Mouse (Mus musculus) neural tube, embryonic 14.5 days (tissue): ENCODE measurements around the gene Abcb5. TPM values are rescaled to one million over a fixed set of nuclear protein-coding genes. Genes with fewer than 3 reads are reported as not detected.
A peak's percentile ranks its signal among the peaks of the same experiment; 100 is the strongest.

Source experiments
- ATAC-seq: fragments of 200-750 bp; cut with Nextera tagmentation; 2 replicates; pipeline ENCODE4 v1.8.0; 2017; ENCODE audit warnings: low read depth, mild to moderate bottlenecking, moderate TSS enrichment, moderate library complexity
- H3K27ac ChIP-seq: fragments of 300-500 bp; sonication (generic); 2 replicates; pipeline ENCODE4 v1.5.1; 2014; ENCODE audit warnings: low read depth, mild to moderate bottlenecking, control low read depth, low read length, moderate library complexity, mixed read lengths
- H3K27me3 ChIP-seq: fragments of 300-500 bp; sonication (generic); 2 replicates; pipeline ENCODE4 v1.6.1; 2014; ENCODE audit warnings: low read length; ENCODE audit not compliant: control insufficient read depth, insufficient read depth
- H3K36me3 ChIP-seq: fragments of 300-500 bp; sonication (generic); 2 replicates; pipeline ENCODE4 v1.6.1; 2014; ENCODE audit warnings: low read length, mixed read lengths; ENCODE audit not compliant: control insufficient read depth, insufficient read depth
- H3K4me1 ChIP-seq: fragments of 300-500 bp; sonication (generic); 2 replicates; pipeline ENCODE4 v1.6.1; 2014; ENCODE audit warnings: low read length; ENCODE audit not compliant: control insufficient read depth, insufficient read depth
- H3K4me2 ChIP-seq: fragments of 300-500 bp; sonication (generic); 2 replicates; pipeline ENCODE4 v1.6.1; 2014; ENCODE audit warnings: mild to moderate bottlenecking, low read depth, low read length, control low read depth
- H3K4me3 ChIP-seq: fragments of 300-500 bp; sonication (generic); 2 replicates; pipeline ENCODE4 v1.5.1; 2014; ENCODE audit warnings: low read depth, low read length, control low read depth, mixed read lengths
- H3K9ac ChIP-seq: fragments of 300-500 bp; sonication (generic); replicated peaks from 2 replicates; pipeline ENCODE4 v1.6.1; 2014; ENCODE audit warnings: low read depth, mild to moderate bottlenecking, control low read depth, low read length, mixed read lengths
- H3K9me3 ChIP-seq: fragments of 300-500 bp; sonication (generic); 2 replicates; pipeline ENCODE4 v1.6.1; 2016; ENCODE audit warnings: low read length; ENCODE audit not compliant: control insufficient read depth
- WGBS: fragments of 180-500 bp; shearing (Covaris S2); extraction: QIAGEN DNeasy Blood & Tissue Kit; methylation state at CpG from one replicate; pipeline ENCODE4 v1.1.7; 2014; 5-methylcytosine and 5-hydroxymethylcytosine counted together
- polyA plus RNA-seq: library from polyadenylated mRNA; unstranded; fragments of >200 nt; fragmentation: Nextera tagmentation; extraction: Ambion mirVana; gene quantifications from 2 replicates; pipeline ENCODE4 v1.2.1, GENCODE M21; 2014

Abcb5 gene
- polyA plus RNA-seq, 1 experiment from 2014 or later: not detected

GRCm38 (mm10) chr12:118845351-118845750 is 120.9 kb downstream of the Abcb5 start:
- no peak overlapping the region for H3K9ac ChIP-seq

GRCm38 (mm10) chr12:118844841-118845240 is 121.4 kb downstream of the Abcb5 start:
- WGBS: 15% methylated on average over 3 of the region's 3 CpGs
- Histone ChIP-seq H3K4me2 (no peak overlapping the region), H3K9ac (no peak overlapping the region), H3K4me1 (peaks cover 14% of the 10 kb centered on the region), H3K36me3 (no peaks in the 10 kb centered on the region), H3K27me3 (peaks cover 40% of the 10 kb centered on the region), H3K4me3 (no peak overlapping the region), H3K27ac (no peak overlapping the region), H3K9me3 (no peaks in the 10 kb centered on the region)
- no peak for ATAC-seq

More at GRCm38 (mm10) chr12:118845351-118845750, 120.9 kb downstream of the Abcb5 start:
- peaks cover 37% of the 10 kb centered on the region for H3K27me3 ChIP-seq
- no peaks in the 10 kb centered on the region for H3K9me3 ChIP-seq
- no peaks in the 10 kb centered on the region for H3K36me3 ChIP-seq
- no peak overlapping the region for H3K4me3 ChIP-seq
- no peak overlapping the region for H3K27ac ChIP-seq
- no peak for ATAC-seq
- H3K4me2 ChIP-seq: no peak overlapping the region
- peaks cover 14% of the 10 kb centered on the region for H3K4me1 ChIP-seq
- WGBS: 8% methylated on average over 3 of the region's 3 CpGs

DNA sequence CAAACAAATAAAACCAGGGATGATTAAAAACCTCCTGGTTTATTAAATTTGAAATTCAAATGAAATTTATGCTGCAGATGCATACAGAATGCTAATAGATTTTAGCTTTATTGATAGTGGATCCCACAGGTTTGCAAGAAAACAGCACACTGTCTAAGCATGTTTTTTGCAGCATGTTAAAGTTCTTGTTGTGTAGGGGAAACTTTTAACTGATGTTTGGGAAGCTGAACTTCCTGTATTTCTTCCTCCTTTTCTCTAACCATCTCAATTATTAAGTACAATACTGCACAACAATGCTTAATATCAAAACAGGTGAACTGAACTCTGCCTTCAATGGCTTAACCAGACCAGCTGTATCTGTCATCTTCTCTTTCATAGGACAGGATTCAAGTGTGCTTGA is 122.1 kb downstream of the Abcb5 start:
- no peak for ATAC-seq
- no peak overlapping the region for H3K9ac ChIP-seq
- no peak overlapping the region for H3K27ac ChIP-seq
- peaks cover 12% of the 10 kb centered on the region for H3K4me1 ChIP-seq
- H3K9me3 ChIP-seq: no peaks in the 10 kb centered on the region
- H3K36me3 ChIP-seq: no peaks in the 10 kb centered on the region
- no peak overlapping the region for H3K4me3 ChIP-seq
- H3K4me2 ChIP-seq: no peak overlapping the region
- peaks cover 46% of the 10 kb centered on the region for H3K27me3 ChIP-seq

GRCm38 (mm10) chr12:118842671-118843411 is 123.4 kb downstream of the Abcb5 start:
- Histone ChIP-seq H3K9ac (no peak overlapping the region), H3K9me3 (no peaks in the 10 kb centered on the region), H3K27me3 (peaks cover 48% of the 10 kb centered on the region), H3K27ac (no peak overlapping the region), H3K4me2 (peak overlapping the region; percentile 38), H3K36me3 (no peaks in the 10 kb centered on the region), H3K4me3 (peak overlapping the region; percentile 3; the same call in 1 of the 2 replicates), H3K4me1 (peaks cover 5% of the 10 kb centered on the region; the same call in 1 of the 2 replicates)
- WGBS: under 1% methylated on average over 33 of the region's 33 CpGs
- ATAC-seq: peak; percentile 46; the same call in 1 of the 2 replicates

GRCm38 (mm10) chr12:118841971-118842550 is 124.2 kb downstream of the Abcb5 start:
- ATAC-seq: no peak
- Histone ChIP-seq H3K36me3 (no peaks in the 10 kb centered on the region), H3K4me1 (peaks cover 6% of the 10 kb centered on the region), H3K27ac (no peak overlapping the region), H3K4me2 (no peak overlapping the region), H3K9me3 (no peaks in the 10 kb centered on the region), H3K27me3 (peaks cover 52% of the 10 kb centered on the region), H3K9ac (no peak overlapping the region), H3K4me3 (no peak overlapping the region)
- 12% methylated on average over 6 of the region's 6 CpGs for WGBS

GRCm38 (mm10) chr12:118841381-118841922 is 124.8 kb downstream of the Abcb5 start:
- Histone ChIP-seq H3K9me3 (no peaks in the 10 kb centered on the region), H3K4me3 (no peak overlapping the region), H3K4me2 (no peak overlapping the region), H3K4me1 (peaks cover 6% of the 10 kb centered on the region; the same call in 1 of the 2 replicates), H3K27ac (no peak overlapping the region), H3K36me3 (no peaks in the 10 kb centered on the region), H3K9ac (no peak overlapping the region), H3K27me3 (peaks cover 54% of the 10 kb centered on the region)
- ATAC-seq: no peak
- WGBS: 8% methylated on average over 5 of the region's 5 CpGs

DNA sequence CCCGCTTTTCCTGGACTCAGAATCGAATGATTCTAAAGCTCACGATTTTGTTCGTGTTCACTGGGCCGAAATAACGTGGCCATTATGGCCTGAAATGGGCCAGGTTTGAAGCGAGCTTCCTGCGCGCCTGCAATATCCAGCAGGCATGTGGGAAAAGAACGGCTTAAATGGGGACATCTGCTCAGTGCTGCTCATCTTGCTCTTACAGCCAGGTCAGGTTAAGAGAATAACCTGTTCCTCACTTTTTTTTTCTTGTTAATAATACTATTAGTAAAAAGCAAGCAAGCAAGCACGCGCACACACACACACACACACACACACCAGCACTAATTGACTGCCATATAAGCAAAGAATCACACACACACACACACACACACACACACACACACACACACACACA is 125.4 kb downstream of the Abcb5 start:
- Histone ChIP-seq H3K9me3 (no peaks in the 10 kb centered on the region), H3K27ac (no peak overlapping the region), H3K4me1 (peaks cover 7% of the 10 kb centered on the region; the same call in 1 of the 2 replicates), H3K4me2 (no peak overlapping the region), H3K36me3 (no peaks in the 10 kb centered on the region), H3K9ac (no peak overlapping the region), H3K4me3 (no peak overlapping the region), H3K27me3 (peaks cover 54% of the 10 kb centered on the region)
- WGBS: 0% methylated on average over 12 of the region's 12 CpGs
- ATAC-seq: no peak

GRCm38 (mm10) chr12:118840301-118840700 is 125.9 kb downstream of the Abcb5 start:
- H3K9me3 ChIP-seq: no peaks in the 10 kb centered on the region
- no peak overlapping the region for H3K9ac ChIP-seq
- H3K36me3 ChIP-seq: no peaks in the 10 kb centered on the region
- H3K4me2 ChIP-seq: no peak overlapping the region
- H3K4me3 ChIP-seq: no peak overlapping the region
- WGBS: under 1% methylated on average over 15 of the region's 15 CpGs
- H3K27me3 ChIP-seq: peaks cover 54% of the 10 kb centered on the region
- H3K4me1 ChIP-seq: peaks cover 7% of the 10 kb centered on the region; the same call in 1 of the 2 replicates
- no peak for ATAC-seq
- H3K27ac ChIP-seq: no peak overlapping the region

- ATAC-seq: no peak
- Histone ChIP-seq H3K9me3 (no peaks in the 10 kb centered on the region), H3K27me3 (peaks cover 52% of the 10 kb centered on the region), H3K4me1 (peaks cover 7% of the 10 kb centered on the region; the same call in 1 of the 2 replicates), H3K4me3 (no peak overlapping the region), H3K27ac (no peak overlapping the region), H3K4me2 (no peak overlapping the region), H3K36me3 (no peaks in the 10 kb centered on the region), H3K9ac (no peak overlapping the region)
- 11% methylated on average over 5 of the region's 5 CpGs for WGBS
Observed at GRCm38 (mm10) chr12:118839398-118839797, 126.8 kb downstream of the Abcb5 start.
